Mouse (Mus musculus) bone marrow macrophage, adult 2 months (primary cell): ENCODE measurements around the gene Krt1.

Experiments used
- CTCF ChIP-seq: IDR thresholded peaks from 2 replicates; pipeline ENCODE4 v1.5.1; 2012; ENCODE audit warnings: low read depth, mild to moderate bottlenecking, low read length, moderate library complexity
- POLR2A ChIP-seq: IDR thresholded peaks from 2 replicates; pipeline ENCODE4 v1.6.1; 2012; ENCODE audit warnings: mild to moderate bottlenecking, low read depth, low read length, borderline replicate concordance

DNA sequence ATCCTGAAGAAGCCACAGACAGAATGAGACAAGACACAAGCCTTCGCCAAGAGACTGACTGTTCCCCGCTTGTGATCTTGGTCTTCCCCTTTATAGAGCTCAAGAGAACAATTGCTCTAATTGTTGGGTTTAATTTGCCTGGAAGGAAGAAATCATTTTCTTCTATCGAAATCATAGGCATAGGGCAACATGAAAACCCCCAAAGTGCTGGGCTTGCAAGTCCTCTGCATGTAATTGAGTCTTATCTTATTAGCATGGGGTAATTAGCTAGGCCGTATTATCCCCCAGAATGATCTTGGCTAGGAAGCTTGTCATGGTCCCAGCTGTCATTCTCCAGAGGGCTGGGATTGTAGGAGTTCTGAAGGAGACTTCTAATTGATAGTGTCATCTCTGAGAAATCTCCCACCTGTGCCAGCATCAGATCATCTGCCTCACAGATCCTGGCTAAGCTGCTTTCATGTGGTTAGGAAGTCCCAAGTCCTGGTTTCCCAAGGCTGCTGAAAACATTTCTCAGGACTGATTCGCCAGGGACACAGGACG is 48.2 kb downstream of the Krt1 start, which contains the start of gene Krt73:
- TF ChIP-seq CTCF: no peak
- no peak for TF ChIP-seq POLR2A
